Mouse (Mus musculus) CH12.LX (cell line): ENCODE measurements at regions not wholly inside any gene's neighbourhood (a gene's known extent, or its start where the extent isn't known, plus 50 kb on each side); places are given as distances from the start of the nearest gene placed in this dataset.

Experiments used
- DNase-seq: peaks from one replicate; pipeline ENCODE4 v3.0.0-alpha.2; 2013; ENCODE audit errors: extremely low read depth
- H3K27ac ChIP-seq: 2 replicates; pipeline ENCODE4 v1.5.1; 2012; ENCODE audit warnings: low read depth, mild to moderate bottlenecking, control low read depth, moderate library complexity; ENCODE audit not compliant: insufficient read depth
- H3K27me3 ChIP-seq: replicated peaks from 2 replicates; pipeline ENCODE3; 2012; ENCODE audit warnings: inconsistent platforms
- H3K36me3 ChIP-seq, 2 experiments: replicated peaks in 1 of 2; 2 replicates each; pipeline versions ENCODE3 to v1.6.1; 2012; ENCODE audit warnings: inconsistent platforms in 1 of 2, low read length in 1 of 2, mild to moderate bottlenecking in 1 of 2, mixed read lengths in 1 of 2, moderate library complexity in 1 of 2; ENCODE audit not compliant: control insufficient read depth in 1 of 2, insufficient read depth in 1 of 2
- H3K4me1 ChIP-seq, 2 experiments: 2 replicates each; pipeline ENCODE4 v1.6.1; 2012; ENCODE audit warnings: inconsistent platforms in 1 of 2, moderate library complexity in 1 of 2; ENCODE audit not compliant: insufficient read depth in 2 of 2, control insufficient read depth in 1 of 2
- H3K4me2 ChIP-seq: 2 replicates; pipeline ENCODE4 v1.6.1; 2012; ENCODE audit warnings: low read depth, mild to moderate bottlenecking, control low read depth; ENCODE audit not compliant: poor library complexity, insufficient read depth, severe bottlenecking
- H3K4me3 ChIP-seq, 3 experiments: fragments of 150-350 bp in 1 of 3; sonication (generic) in 1 of 3; replicated peaks in 1 of 3; 2 replicates each; pipeline versions ENCODE3 to v1.5.1; 2011 to 2012; ENCODE audit warnings: low read depth in 2 of 3, low read length in 2 of 3, mild to moderate bottlenecking in 2 of 3, moderate library complexity in 2 of 3, control low read depth in 1 of 3, improper control_type of control experiment in 1 of 3, inconsistent platforms in 1 of 3, mixed read lengths in 1 of 3; ENCODE audit not compliant: poor library complexity in 1 of 3
- H3K79me2 ChIP-seq: replicated peaks from 2 replicates; pipeline ENCODE4 v1.6.1; 2012; ENCODE audit warnings: mild to moderate bottlenecking, moderate library complexity; ENCODE audit not compliant: control insufficient read depth, poor library complexity, insufficient read depth, severe bottlenecking; ENCODE audit errors: extremely low read depth
- H3K9ac ChIP-seq: 2 replicates; pipeline ENCODE4 v1.6.1; 2012; ENCODE audit warnings: low read depth, mild to moderate bottlenecking, control low read depth, moderate library complexity; ENCODE audit not compliant: insufficient read depth
- H3K9me3 ChIP-seq: replicated peaks from 2 replicates; pipeline ENCODE3; 2012; ENCODE audit warnings: low read length, inconsistent platforms, mixed read lengths
- CHD1 ChIP-seq: IDR thresholded peaks from 2 replicates; pipeline ENCODE4 v1.6.1; 2012; ENCODE audit warnings: low read depth, low read length, improper control_type of control experiment, inconsistent platforms
- CHD2 ChIP-seq: IDR thresholded peaks from 2 replicates; pipeline ENCODE4 v1.6.1; 2011; ENCODE audit warnings: low read length, improper control_type of control experiment
- CTCF ChIP-seq, 2 experiments: IDR thresholded peaks in 1 of 2; conservative IDR thresholded peaks in 1 of 2; 2 replicates each; pipeline ENCODE4 v1.5.1; 2011 to 2012; ENCODE audit warnings: low read depth in 2 of 2, low read length in 2 of 2, improper control_type of control experiment in 1 of 2, inconsistent platforms in 1 of 2, mild to moderate bottlenecking in 1 of 2, moderate library complexity in 1 of 2
- E2F4 ChIP-seq: IDR thresholded peaks from 2 replicates; pipeline ENCODE4 v1.6.1; 2011; ENCODE audit warnings: low read depth, low read length, improper control_type of control experiment; ENCODE audit not compliant: insufficient replicate concordance
- ELF1 ChIP-seq: IDR thresholded peaks from 2 replicates; pipeline ENCODE4 v1.6.1; 2014; ENCODE audit warnings: low read depth, mild to moderate bottlenecking, inconsistent platforms, low read length, improper control_type of control experiment
- EP300 ChIP-seq: IDR thresholded peaks from 2 replicates; pipeline ENCODE4 v1.6.1; 2011; ENCODE audit warnings: low read length, improper control_type of control experiment
- ETS1 ChIP-seq: conservative IDR thresholded peaks from 2 replicates; pipeline ENCODE4 v1.6.1; 2012; ENCODE audit warnings: low read depth, mild to moderate bottlenecking, inconsistent platforms, low read length, improper control_type of control experiment, moderate library complexity
- GABPA ChIP-seq: IDR thresholded peaks from 2 replicates; pipeline ENCODE4 v1.6.1; 2012; ENCODE audit warnings: low read depth, low read length, improper control_type of control experiment, inconsistent platforms; ENCODE audit not compliant: insufficient replicate concordance
- IRF4 ChIP-seq: IDR thresholded peaks from 2 replicates; pipeline ENCODE4 v1.6.1; 2014; ENCODE audit warnings: low read depth, mild to moderate bottlenecking, inconsistent platforms, low read length, improper control_type of control experiment
- JUN ChIP-seq: IDR thresholded peaks from 2 replicates; pipeline ENCODE4 v1.6.1; 2011; ENCODE audit warnings: low read depth, mild to moderate bottlenecking, low read length, improper control_type of control experiment, moderate library complexity; ENCODE audit not compliant: insufficient read depth
- JUND ChIP-seq: conservative IDR thresholded peaks from 2 replicates; pipeline ENCODE4 v1.6.1; 2011; ENCODE audit warnings: low read depth, low read length, improper control_type of control experiment
- MAX ChIP-seq: IDR thresholded peaks from 2 replicates; pipeline ENCODE4 v1.6.1; 2011; ENCODE audit warnings: low read length, improper control_type of control experiment
- MEF2A ChIP-seq: IDR thresholded peaks from 2 replicates; pipeline ENCODE4 v1.6.1; 2014; ENCODE audit warnings: low read depth, mild to moderate bottlenecking, inconsistent platforms, low read length, improper control_type of control experiment, borderline replicate concordance
- MYC ChIP-seq: IDR thresholded peaks from 2 replicates; pipeline ENCODE4 v1.6.1; 2011; ENCODE audit warnings: low read depth, mild to moderate bottlenecking, improper control_type of control experiment, low read length
- NELFE ChIP-seq: IDR thresholded peaks from 2 replicates; pipeline ENCODE4 v1.6.1; 2011; ENCODE audit warnings: low read depth, low read length, improper control_type of control experiment
- PAX5 ChIP-seq: IDR thresholded peaks from 2 replicates; pipeline ENCODE4 v1.6.1; 2012; ENCODE audit warnings: low read length, inconsistent platforms, mixed read lengths
- POLR2A ChIP-seq: IDR thresholded peaks from 2 replicates; pipeline ENCODE4 v1.6.1; 2011; ENCODE audit warnings: low read depth, mild to moderate bottlenecking, improper control_type of control experiment, low read length
- POLR2AphosphoS2 ChIP-seq: IDR thresholded peaks from 2 replicates; pipeline ENCODE4 v1.6.1; 2011; ENCODE audit warnings: low read depth, low read length, improper control_type of control experiment
- RAD21 ChIP-seq: IDR thresholded peaks from 2 replicates; pipeline ENCODE4 v1.6.1; 2011; ENCODE audit warnings: low read depth, mild to moderate bottlenecking, low read length, improper control_type of control experiment, moderate library complexity
- RCOR1 ChIP-seq: conservative IDR thresholded peaks from 2 replicates; pipeline ENCODE4 v1.6.1; 2012; ENCODE audit warnings: low read depth, mild to moderate bottlenecking, inconsistent platforms, low read length, improper control_type of control experiment
- SIN3A ChIP-seq: IDR thresholded peaks from 2 replicates; pipeline ENCODE4 v1.6.1; 2012; ENCODE audit warnings: low read length, improper control_type of control experiment, inconsistent platforms
- SMC3 ChIP-seq: IDR thresholded peaks from 2 replicates; pipeline ENCODE4 v1.6.1; 2011; ENCODE audit warnings: low read depth, low read length, improper control_type of control experiment
- TBP ChIP-seq: conservative IDR thresholded peaks from 2 replicates; pipeline ENCODE4 v1.6.1; 2011; ENCODE audit warnings: low read depth, low read length, improper control_type of control experiment
- UBTF ChIP-seq: IDR thresholded peaks from 2 replicates; pipeline ENCODE4 v1.6.1; 2012; ENCODE audit warnings: low read depth, mild to moderate bottlenecking, inconsistent platforms, low read length, improper control_type of control experiment, moderate library complexity
- USF1 ChIP-seq: IDR thresholded peaks from 2 replicates; pipeline ENCODE4 v1.6.1; 2014; ENCODE audit warnings: low read depth, mild to moderate bottlenecking, inconsistent platforms, low read length, improper control_type of control experiment
- USF2 ChIP-seq: conservative IDR thresholded peaks from 2 replicates; pipeline ENCODE4 v1.6.1; 2011; ENCODE audit warnings: low read depth, low read length, improper control_type of control experiment
- ZC3H11A ChIP-seq: IDR thresholded peaks from 2 replicates; pipeline ENCODE4 v1.6.1; 2012; ENCODE audit warnings: low read depth, mild to moderate bottlenecking, inconsistent platforms, low read length, improper control_type of control experiment
- ZKSCAN1 ChIP-seq: IDR thresholded peaks from 2 replicates; pipeline ENCODE4 v1.6.1; 2012; ENCODE audit warnings: low read depth, inconsistent platforms, low read length, improper control_type of control experiment, borderline replicate concordance
- dilution Hi-C: fragments of 300-500 bp; cut with MboI; formaldehyde crosslinking; loops from 2 replicates; pipeline ENCODE4 v1.14.3; 2020; ENCODE audit warnings: low sequenced_read_pairs; ENCODE audit not compliant: extremely low pct_unique_long_range_greater_than_20kb, extremely low pct_ligation_motif_present
- in situ Hi-C: fragments of 300-500 bp; cut with MboI; formaldehyde crosslinking; loops from 3 replicates; pipeline ENCODE4 v1.14.3; 2019; ENCODE audit warnings: low sequenced_read_pairs, low pct_ligation_motif_present, low pct_unique_long_range_greater_than_20kb, mixed read lengths

GRCm38 (mm10) chr4:105910666-105911065 is 121.0 kb downstream of the Gm12728 start:
- H3K27ac ChIP-seq: no peak overlapping the region
- dilution Hi-C loops: no loop called here
- H3K27me3 ChIP-seq: peaks cover 4% of the 10 kb centered on the region
- H3K4me2 ChIP-seq: no peak overlapping the region
- no peak overlapping the region for H3K4me3 ChIP-seq
- no peaks in the 10 kb centered on the region for H3K36me3 ChIP-seq
- DNase-seq: no peak
- in situ Hi-C loops: loop anchor here (25.0 kb wide), 1 partner anchor 773 kb away; no protein-coding TSS in a partner anchor
- H3K79me2 ChIP-seq: no peaks in the 10 kb centered on the region
- TF ChIP-seq E2F4 (no peak), SIN3A (no peak), RAD21 (no peak), EP300 (no peak), POLR2AphosphoS2 (no peak), CHD1 (no peak), CHD2 (no peak), USF2 (no peak), POLR2A (no peak), ETS1 (no peak), ELF1 (no peak), MYC (no peak), MAX (no peak), UBTF (no peak)
- no peak overlapping the region for H3K9ac ChIP-seq
- H3K4me1 ChIP-seq: peaks cover 0 to 16% of the 10 kb centered on the region in 2 experiments; a peak in 2 of 4 replicates
- H3K9me3 ChIP-seq: no peaks in the 10 kb centered on the region

GRCm38 (mm10) chr4:105911678-105912077 is 122.0 kb downstream of the Gm12728 start:
- dilution Hi-C loops: no loop called here
- H3K4me2 ChIP-seq: no peak overlapping the region
- DNase-seq: no peak

GRCm38 (mm10) chr4:105912296-105912695 is 122.6 kb downstream of the Gm12728 start:
- no peak overlapping the region for H3K4me3 ChIP-seq
- peaks cover 10% of the 10 kb centered on the region for H3K27me3 ChIP-seq
- no peak overlapping the region for H3K27ac ChIP-seq
- H3K4me2 ChIP-seq: no peak overlapping the region
- H3K4me1 ChIP-seq: peaks cover 0 to 16% of the 10 kb centered on the region in 2 experiments; a peak in 2 of 4 replicates
- H3K79me2 ChIP-seq: no peaks in the 10 kb centered on the region
- no peaks in the 10 kb centered on the region for H3K36me3 ChIP-seq
- H3K9me3 ChIP-seq: no peaks in the 10 kb centered on the region
- H3K9ac ChIP-seq: no peak overlapping the region
- no peak for DNase-seq
- in situ Hi-C loops: loop anchor here (25.0 kb wide), 1 partner anchor 775 kb away; no protein-coding TSS in a partner anchor
- dilution Hi-C loops: no loop called here
- no peak for TF ChIP-seq ZKSCAN1
- TF ChIP-seq CTCF (conservative IDR thresholded peaks at IDR 0.05 in 1 of 2, IDR thresholded peaks at IDR 0.05 in 1 of 2; ENCODE audit: low read depth in 2 of 2, low read length in 2 of 2): no peak
- TF ChIP-seq ELF1: no peak
- no peak for TF ChIP-seq PAX5
- no peak for TF ChIP-seq TBP
- TF ChIP-seq JUN: no peak
- no peak for TF ChIP-seq USF1
- TF ChIP-seq E2F4: no peak
- TF ChIP-seq SMC3: no peak
- TF ChIP-seq RCOR1: no peak
- no peak for TF ChIP-seq JUND
- TF ChIP-seq RAD21: no peak
- no peak for TF ChIP-seq GABPA
- no peak for TF ChIP-seq ZC3H11A
- no peak for TF ChIP-seq CHD1
- no peak for TF ChIP-seq MYC
- no peak for TF ChIP-seq MEF2A
- no peak for TF ChIP-seq NELFE

More at GRCm38 (mm10) chr4:105911678-105912077, 122.0 kb downstream of the Gm12728 start:
- Histone ChIP-seq H3K27ac (no peak overlapping the region), H3K9ac (no peak overlapping the region), H3K4me3 (no peak overlapping the region), H3K4me1 (peaks cover 0 to 16% of the 10 kb centered on the region in 2 experiments; a peak in 2 of 4 replicates), H3K36me3 (no peaks in the 10 kb centered on the region), H3K9me3 (no peaks in the 10 kb centered on the region), H3K79me2 (no peaks in the 10 kb centered on the region), H3K27me3 (peaks cover 7% of the 10 kb centered on the region)
- in situ Hi-C loops: loop anchor here (25.0 kb wide), 1 partner anchor 774 kb away; no protein-coding TSS in a partner anchor
- no peak for TF ChIP-seq IRF4
